8 mouse cellular contexts compared by ENCODE assay signal in genomic region chr17:46483561-46484001, GRCm38 (mm10). TPM values are rescaled to one million over a fixed set of nuclear protein-coding genes. Genes with fewer than 3 reads are reported as not detected.
DNase-seq lines count a peak whose midpoint lies in the region; ATAC-seq and TF ChIP-seq lines count a peak whose summit lies in the region.

No protein-coding gene starts in this region.

- H3K27me3 ChIP-seq in liver, adult 2 months (ENCODE audit: control insufficient read depth, insufficient read depth, low read length) = peaks cover 5% of the 10 kb centered on the region; the same call in 1 of the 2 replicates
- H3K27me3 ChIP-seq in cerebellum, adult 2 months (ENCODE audit: control insufficient read depth, insufficient read depth, low read length) = no peaks in the 10 kb centered on the region
- peaks cover 25% of the 10 kb centered on the region for H3K27me3 ChIP-seq in kidney, postnatal 0 days (ENCODE audit: insufficient read depth, low read length)
- peaks cover 98% of the 10 kb centered on the region for H3K27me3 ChIP-seq in liver, embryonic 12.5 days (replicated peaks)

- H3K9ac ChIP-seq in liver, adult 2 months (ENCODE audit: low read depth, low read length) = peak overlapping the region; percentile 9; the same call in 1 of the 2 replicates
- H3K9ac ChIP-seq in kidney, postnatal 0 days (ENCODE audit: low read depth, low read length) = no peak overlapping the region; the same call in 1 of the 2 replicates
- no peak overlapping the region for H3K9ac ChIP-seq in liver, embryonic 12.5 days

- H3K9me3 ChIP-seq in kidney, postnatal 0 days (replicated peaks; ENCODE audit: low read length) = no peaks in the 10 kb centered on the region
- H3K9me3 ChIP-seq in liver, embryonic 12.5 days (replicated peaks) = no peaks in the 10 kb centered on the region

- TF ChIP-seq POLR2A in liver, adult 2 months (IDR thresholded peaks at IDR 0.05; ENCODE audit: extremely low read depth, insufficient read depth, low read length) = no peak
- peak; percentile 49; the same call in 1 of the 2 replicates for TF ChIP-seq POLR2A in cerebellum, adult 2 months (IDR thresholded peaks at IDR 0.05; ENCODE audit: borderline replicate concordance, insufficient read depth, low read length)

- H3K79me2 ChIP-seq in liver, adult 2 months (ENCODE audit: control insufficient read depth, insufficient read depth, low read length) = no peaks in the 10 kb centered on the region

- DNase-seq in liver, adult 2 months (ENCODE audit: extremely low read depth, low read depth, low spot score) = peak; percentile 68
- no peak for DNase-seq in liver
- DNase-seq in cerebellum, adult 2 months = peak; percentile 82 to 83
- peak; percentile 40 to 73 for DNase-seq in frontal cortex, adult 2 months (ENCODE audit: extremely low spot score in 1 of 2, low spot score in 1 of 2)
- peak; percentile 62 for DNase-seq in kidney, postnatal 0 days (ENCODE audit: low spot score)
- peak; percentile 73 for DNase-seq in retina, embryonic 14.5 days (ENCODE audit: low spot score)
- DNase-seq in spleen, postnatal 4 days (ENCODE audit: low spot score in 2 of 2) = no peak

- peak; percentile 59 for ATAC-seq in kidney, postnatal 0 days (replicated peaks; ENCODE audit: low FRiP score, low read depth)
- no peak for ATAC-seq in liver, embryonic 12.5 days

- H3K27ac ChIP-seq in liver, adult 2 months (replicated peaks; ENCODE audit: insufficient read depth, low read depth, low read length) = no peak overlapping the region; the same call in 1 of the 2 replicates
- peak overlapping the region; percentile 8 for H3K27ac ChIP-seq in cerebellum, adult 2 months (ENCODE audit: insufficient read depth, low read length)
- peak overlapping the region; percentile 37; the same call in 1 of the 2 replicates for H3K27ac ChIP-seq in kidney, postnatal 0 days
- H3K27ac ChIP-seq in liver, embryonic 12.5 days = no peak overlapping the region

- H3K4me3 ChIP-seq in liver, adult 2 months (ENCODE audit: insufficient read depth, low read depth, low read length) = peak overlapping the region; percentile 39
- peak overlapping the region; percentile 83 for H3K4me3 ChIP-seq in cerebellum, adult 2 months (replicated peaks; ENCODE audit: insufficient read depth, low read depth, low read length)
- H3K4me3 ChIP-seq in kidney, postnatal 0 days (replicated peaks; ENCODE audit: low read depth, low read length) = peak overlapping the region; percentile 26
- peak overlapping the region; percentile 36 for H3K4me3 ChIP-seq in liver, embryonic 12.5 days

- WGBS in liver, adult 2 months = 5% methylated on average over 16 of the region's 16 CpGs
- under 1% methylated on average over 16 of the region's 16 CpGs for WGBS in cerebellum, adult 2 months
- 1% methylated on average over 16 of the region's 16 CpGs for WGBS in kidney, postnatal 0 days
- under 1% methylated on average over 16 of the region's 16 CpGs for WGBS in liver, embryonic 12.5 days (ENCODE audit: insufficient replicate concordance)

- TF ChIP-seq CTCF in liver, adult 2 months (IDR thresholded peaks at IDR 0.05; ENCODE audit: low read depth, low read length) = no peak
- TF ChIP-seq CTCF in cerebellum, adult 2 months (IDR thresholded peaks at IDR 0.05; ENCODE audit: borderline replicate concordance, insufficient read depth, low read depth, low read length) = no peak
- TF ChIP-seq CTCF in kidney, postnatal 0 days (IDR thresholded peaks at IDR 0.05; ENCODE audit: low read depth) = no peak

- peak overlapping the region; percentile 60 for H3K4me2 ChIP-seq in kidney, postnatal 0 days (ENCODE audit: low read length)
- H3K4me2 ChIP-seq in liver, embryonic 12.5 days = peak overlapping the region; percentile 62

- H3K4me1 ChIP-seq in liver, adult 2 months (ENCODE audit: control insufficient read depth, insufficient read depth, low read length) = 0 out of 2 replicates have a peak, but pooled peaks cover 3% of the 10 kb centered on the region
- peaks cover 17% of the 10 kb centered on the region for H3K4me1 ChIP-seq in cerebellum, adult 2 months (ENCODE audit: control insufficient read depth, insufficient read depth, low read length)
- peaks cover 7% of the 10 kb centered on the region for H3K4me1 ChIP-seq in kidney, postnatal 0 days (replicated peaks; ENCODE audit: insufficient read depth, low read length)
- H3K4me1 ChIP-seq in liver, embryonic 12.5 days = peaks cover 9% of the 10 kb centered on the region

- H3K36me3 ChIP-seq in liver, adult 2 months (ENCODE audit: control insufficient read depth, insufficient read depth, low read length) = no peaks in the 10 kb centered on the region
- no peaks in the 10 kb centered on the region for H3K36me3 ChIP-seq in kidney, postnatal 0 days (ENCODE audit: insufficient read depth, low read length)
- no peaks in the 10 kb centered on the region for H3K36me3 ChIP-seq in liver, embryonic 12.5 days

RNA-seq across cellular contexts. Expression of gene Ttbk1, which starts 3.9 kb away (rescaled TPM):
- total RNA-seq in liver, adult 2 months (2014; rRNA removed) = 0.07 and 0.18 TPM in 2 replicates
- polyA plus RNA-seq in liver, adult 2 months (2012; rRNA removed) = 0.15 and 0.22 TPM in 2 replicates
- polyA plus RNA-seq in cerebellum, adult 2 months (2012; rRNA removed) = 46.7 and 47.4 TPM in 2 replicates
- 46.3 and 50.1 TPM in 2 replicates for polyA plus RNA-seq in frontal cortex, adult 2 months (2012; rRNA removed)
- 0.10 and 0.11 TPM in 2 replicates for polyA plus RNA-seq in kidney, postnatal 0 days (2015; fragmentation: Nextera tagmentation; extraction: Ambion mirVana)
- polyA plus RNA-seq in liver, embryonic 12.5 days (2016; fragmentation: Nextera tagmentation; extraction: Ambion mirVana) = 0.02 and 0.11 TPM in 2 replicates

RNA-seq across cellular contexts. Expression of gene Dnph1, which starts 12.9 kb away (rescaled TPM):
- total RNA-seq in liver, adult 2 months (2014; rRNA removed) = 6.6 and 9.0 TPM in 2 replicates
- polyA plus RNA-seq in liver, adult 2 months (2012; rRNA removed) = 13.1 and 13.3 TPM in 2 replicates
- 5.3 and 5.6 TPM in 2 replicates for polyA plus RNA-seq in cerebellum, adult 2 months (2012; rRNA removed)
- polyA plus RNA-seq in frontal cortex, adult 2 months (2012; rRNA removed) = 4.0 and 4.8 TPM in 2 replicates
- 31.8 and 32.7 TPM in 2 replicates for polyA plus RNA-seq in kidney, postnatal 0 days (2015; fragmentation: Nextera tagmentation; extraction: Ambion mirVana)
- polyA plus RNA-seq in liver, embryonic 12.5 days (2016; fragmentation: Nextera tagmentation; extraction: Ambion mirVana) = 38.5 and 39.3 TPM in 2 replicates

RNA-seq across cellular contexts. Expression of gene Slc22a7, which starts 45.3 kb away (rescaled TPM):
- total RNA-seq in liver, adult 2 months (2014; rRNA removed) = 10.3 and 27.9 TPM in 2 replicates
- 46.8 and 47.9 TPM in 2 replicates for polyA plus RNA-seq in liver, adult 2 months (2012; rRNA removed)
- 0.71 and 0.72 TPM in 2 replicates for polyA plus RNA-seq in cerebellum, adult 2 months (2012; rRNA removed)
- polyA plus RNA-seq in frontal cortex, adult 2 months (2012; rRNA removed) = 0.15 and 0.18 TPM in 2 replicates
- polyA plus RNA-seq in kidney, postnatal 0 days (2015; fragmentation: Nextera tagmentation; extraction: Ambion mirVana) = 1.6 and 1.9 TPM in 2 replicates
- polyA plus RNA-seq in liver, embryonic 12.5 days (2016; fragmentation: Nextera tagmentation; extraction: Ambion mirVana) = not detected in 2 replicates

RNA-seq across cellular contexts. Expression of gene Crip3, which starts 54.9 kb away (rescaled TPM):
- total RNA-seq in liver, adult 2 months (2014; rRNA removed) = not detected in 2 replicates
- polyA plus RNA-seq in liver, adult 2 months (2012; rRNA removed) = 0.70 and 1.4 TPM in 2 replicates
- 3.7 and 4.6 TPM in 2 replicates for polyA plus RNA-seq in cerebellum, adult 2 months (2012; rRNA removed)
- 9.1 and 13.8 TPM in 2 replicates for polyA plus RNA-seq in frontal cortex, adult 2 months (2012; rRNA removed)
- polyA plus RNA-seq in kidney, postnatal 0 days (2015; fragmentation: Nextera tagmentation; extraction: Ambion mirVana) = 0.34 TPM in 2 replicates
- 0.25 TPM in 1 of 2 replicates, not detected in the other for polyA plus RNA-seq in liver, embryonic 12.5 days (2016; fragmentation: Nextera tagmentation; extraction: Ambion mirVana)

Comparison
In these comparisons a context has a peak if more than half of its experiments do, and no peak if none do; other contexts are left out.
1. DNase-seq: peak in liver, adult 2 months (single experiment), cerebellum, adult 2 months (2 of 2), frontal cortex, adult 2 months (2 of 2), kidney, postnatal 0 days (single experiment) and retina, embryonic 14.5 days (single experiment); none in liver (single experiment) and spleen, postnatal 4 days (0 of 2).
2. RNA of gene Slc22a7, which starts 45.3 kb away (polyA plus RNA-seq): 46.8 to 47.9 TPM in liver, adult 2 months; 1.6 to 1.9 TPM in kidney, postnatal 0 days, 0.71 to 0.72 TPM in cerebellum, adult 2 months, 0.15 to 0.18 TPM in frontal cortex, adult 2 months and not detected in liver, embryonic 12.5 days; every median in the first group is over 10 times any median in the second.
3. H3K27ac ChIP-seq: peak in cerebellum, adult 2 months (single experiment) and kidney, postnatal 0 days (single experiment); none in liver, adult 2 months (single experiment) and liver, embryonic 12.5 days (single experiment).
4. H3K4me3 ChIP-seq: peak in every context shown above with its lines; median percentile 83 in cerebellum, adult 2 months; 39 in liver, adult 2 months; 36 in liver, embryonic 12.5 days; 26 in kidney, postnatal 0 days.
5. RNA of gene Ttbk1, which starts 3.9 kb away (polyA plus RNA-seq): 46.7 to 47.4 TPM in cerebellum, adult 2 months and 46.3 to 50.1 TPM in frontal cortex, adult 2 months; 0.15 to 0.22 TPM in liver, adult 2 months, 0.02 to 0.11 TPM in liver, embryonic 12.5 days and 0.10 to 0.11 TPM in kidney, postnatal 0 days; every median in the first group is over 10 times any median in the second.